ENCODE assay signal across 9 mouse cellular contexts in genomic region chr7:4647291-4647690, GRCm38 (mm10). TPM values are rescaled to one million over a fixed set of nuclear protein-coding genes. Genes with fewer than 3 reads are reported as not detected.
DNase-seq lines count a peak whose midpoint lies in the region; ATAC-seq lines count a peak whose summit lies in the region.
"Had no signal": no experiment of that assay in that cellular context is flagged by ENCODE, and none has a peak within 500 bp of the region (broad histone marks: within the 10 kb centered on the region; RNA-seq: fewer than 3 reads in every experiment).

No protein-coding gene starts in this region.

- ATAC-seq in inflammation-experienced regulatory T-cells, adult 6 months, result peak; percentile 46
- ATAC-seq in megakaryocyte progenitor cell, adult 5-6 weeks (replicated peaks; ENCODE audit: poor library complexity), result peak; percentile 84
- no peak for ATAC-seq in erythroid progenitor cell, adult 5-6 weeks (replicated peaks; ENCODE audit: low FRiP score, poor library complexity, severe bottlenecking)

- DNase-seq in heart, adult 11 months, result peak; percentile 96
- no peak for DNase-seq in heart, adult 8-10 months (ENCODE audit: low spot score)
- peak; percentile 53 to 54 for DNase-seq in adrenal gland, postnatal 36 days
- DNase-seq in layer of hippocampus, postnatal 36 days, result no peak
- no peak for DNase-seq in cerebellum, postnatal 36 days

RNA-seq across cellular contexts. Expression of gene Ppp6r1, which starts 11.5 kb away (rescaled TPM):
- 10 to 100 TPM; 70.5 to 77.7 (median 75.8) TPM for total RNA-seq in heart, adult 8-10 months (2022)
- 10 to 100 TPM; 82.6 to 89.5 TPM for total RNA-seq in adrenal gland, postnatal 36 days (2021)
- 10 to 100 TPM in 1 of 3 experiments, 1 to 10 TPM in 2; 7.7 to 13.6 (median 9.7) TPM for polyA plus RNA-seq in inflammation-experienced regulatory T-cells, adult 6 months (2017; shearing (Covaris generic))
- total RNA-seq in megakaryocyte progenitor cell, adult 5-6 weeks (2015), result 99.0 and 102 TPM in 2 replicates
- total RNA-seq in megakaryocyte progenitor cell, adult 5-6 weeks (2017), result 124 and 144 TPM in 2 replicates
- 100 to 1,000 TPM; 134 to 136 TPM for total RNA-seq in layer of hippocampus, postnatal 36 days (2021)
- total RNA-seq in erythroid progenitor cell, adult 5-6 weeks (2015; ENCODE audit: low replicate concordance), result 62.0 and 84.3 TPM in 2 replicates
- 73.6 and 85.1 TPM in 2 replicates for total RNA-seq in erythroid progenitor cell, adult 5-6 weeks (2017; ENCODE audit: low replicate concordance)

RNA-seq across cellular contexts. Expression of gene Tmem86b, which starts 16.1 kb away (rescaled TPM):
- 1 to 10 TPM; 4.2 to 6.0 (median 4.8) TPM for total RNA-seq in heart, adult 8-10 months (2022)
- 1 to 10 TPM; 5.9 to 8.2 TPM for total RNA-seq in adrenal gland, postnatal 36 days (2021)
- polyA plus RNA-seq in inflammation-experienced regulatory T-cells, adult 6 months (2017; shearing (Covaris generic)), result 1 to 10 TPM; 3.1 to 4.1 (median 4.0) TPM
- 6.7 and 8.9 TPM in 2 replicates for total RNA-seq in megakaryocyte progenitor cell, adult 5-6 weeks (2015)
- 15.2 and 22.4 TPM in 2 replicates for total RNA-seq in megakaryocyte progenitor cell, adult 5-6 weeks (2017)
- total RNA-seq in layer of hippocampus, postnatal 36 days (2021), result 10 to 100 TPM; 14.4 to 21.5 TPM
- total RNA-seq in erythroid progenitor cell, adult 5-6 weeks (2015; ENCODE audit: low replicate concordance), result 72.1 and 91.0 TPM in 2 replicates
- 37.6 and 45.8 TPM in 2 replicates for total RNA-seq in erythroid progenitor cell, adult 5-6 weeks (2017; ENCODE audit: low replicate concordance)

RNA-seq across cellular contexts. Expression of gene Hspbp1, which starts 37.6 kb away (rescaled TPM):
- total RNA-seq in heart, adult 8-10 months (2022), result 10 to 100 TPM; 28.4 to 36.3 (median 33.5) TPM
- total RNA-seq in adrenal gland, postnatal 36 days (2021), result 10 to 100 TPM; 47.8 to 50.7 TPM
- 10 to 100 TPM; 41.5 to 52.0 (median 46.5) TPM for polyA plus RNA-seq in inflammation-experienced regulatory T-cells, adult 6 months (2017; shearing (Covaris generic))
- total RNA-seq in megakaryocyte progenitor cell, adult 5-6 weeks (2015), result 48.1 and 52.5 TPM in 2 replicates
- total RNA-seq in megakaryocyte progenitor cell, adult 5-6 weeks (2017), result 20.2 and 26.2 TPM in 2 replicates
- total RNA-seq in layer of hippocampus, postnatal 36 days (2021), result 10 to 100 TPM; 85.2 to 87.6 TPM
- total RNA-seq in erythroid progenitor cell, adult 5-6 weeks (2015; ENCODE audit: low replicate concordance), result 4.0 and 32.3 TPM in 2 replicates
- total RNA-seq in erythroid progenitor cell, adult 5-6 weeks (2017; ENCODE audit: low replicate concordance), result 2.8 and 3.2 TPM in 2 replicates

RNA-seq across cellular contexts. Expression of gene Brsk1, which starts 43.1 kb away (rescaled TPM):
- total RNA-seq in heart, adult 8-10 months (2022), result 1 to 10 TPM in 2 of 4 experiments, under 1 TPM in 2; 0.57 to 1.2 (median 0.98) TPM
- 1 to 10 TPM; 6.6 to 8.0 TPM for total RNA-seq in adrenal gland, postnatal 36 days (2021)
- polyA plus RNA-seq in inflammation-experienced regulatory T-cells, adult 6 months (2017; shearing (Covaris generic)), result under 1 TPM in 1 of 3 experiments, not detected in 2; 0.62 TPM
- 0.44 TPM in 1 of 2 replicates, not detected in the other for total RNA-seq in megakaryocyte progenitor cell, adult 5-6 weeks (2015)
- not detected in 2 replicates for total RNA-seq in megakaryocyte progenitor cell, adult 5-6 weeks (2017)
- total RNA-seq in layer of hippocampus, postnatal 36 days (2021), result 100 to 1,000 TPM; 325 to 344 TPM
- total RNA-seq in erythroid progenitor cell, adult 5-6 weeks (2015; ENCODE audit: low replicate concordance), result not detected in 2 replicates
- total RNA-seq in erythroid progenitor cell, adult 5-6 weeks (2017; ENCODE audit: low replicate concordance), result not detected in 2 replicates

RNA-seq across cellular contexts. Expression of gene Ptprh, which starts 43.5 kb away (rescaled TPM):
- not detected for total RNA-seq in heart, adult 8-10 months (2022)
- not detected for total RNA-seq in adrenal gland, postnatal 36 days (2021)
- not detected for polyA plus RNA-seq in inflammation-experienced regulatory T-cells, adult 6 months (2017; shearing (Covaris generic))
- total RNA-seq in megakaryocyte progenitor cell, adult 5-6 weeks (2015), result not detected in 2 replicates
- total RNA-seq in megakaryocyte progenitor cell, adult 5-6 weeks (2017), result not detected in 2 replicates
- total RNA-seq in layer of hippocampus, postnatal 36 days (2021), result under 1 TPM; 0.28 to 0.40 TPM
- not detected in 2 replicates for total RNA-seq in erythroid progenitor cell, adult 5-6 weeks (2015; ENCODE audit: low replicate concordance)
- total RNA-seq in erythroid progenitor cell, adult 5-6 weeks (2017; ENCODE audit: low replicate concordance), result not detected in 2 replicates
- polyA plus RNA-seq: myocyte had no signal

Comparison
In these comparisons a context has a peak if more than half of its experiments do, and no peak if none do; other contexts are left out.
1. DNase-seq: peak in heart, adult 11 months (single experiment) and adrenal gland, postnatal 36 days (2 of 2); none in heart, adult 8-10 months (single experiment), layer of hippocampus, postnatal 36 days (0 of 2) and cerebellum, postnatal 36 days (0 of 2).